Mouse (Mus musculus): ENCODE results near the gene Fgfr2.

DNA sequence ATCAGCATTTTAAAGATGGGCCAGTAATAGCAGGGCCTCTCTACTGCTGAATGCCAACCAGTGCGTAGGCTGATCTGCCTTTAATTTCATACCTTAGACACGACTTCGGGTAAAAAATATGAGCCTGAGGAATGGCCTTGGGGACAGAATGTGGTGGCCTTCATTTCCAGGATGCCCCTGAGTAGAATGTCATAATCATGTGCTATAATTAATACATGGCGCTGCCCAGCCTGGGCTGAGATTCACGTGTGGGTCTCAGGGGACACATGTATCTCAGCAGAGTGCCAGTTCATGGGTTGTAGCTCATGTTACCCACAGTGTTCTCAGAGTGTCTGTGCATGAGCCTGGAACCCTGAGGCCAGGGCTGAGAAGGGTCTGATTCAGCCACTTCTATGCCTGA, 1296.3 kb downstream of the Fgfr2 start:
- TF ChIP-seq POLR2A (IDR thresholded peaks at IDR 0.05; ENCODE audit: insufficient read length, low read depth) (no peak), USF1 (IDR thresholded peaks at IDR 0.05; ENCODE audit: low read depth) (no peak), POLR2AphosphoS2 (IDR thresholded peaks at IDR 0.05; ENCODE audit: insufficient read length, low read depth) (no peak), CEBPB (IDR thresholded peaks at IDR 0.05; ENCODE audit: insufficient read depth, poor library complexity, severe bottlenecking) (no peak)
